Mouse (Mus musculus): ENCODE results near the gene Trib3.
"Not testable (repeated sequence)": the region's sequence is repeated elsewhere in the genome, so short reads cannot be mapped to it uniquely, and the experiment has no call there.

Trib3 gene

GRCm38 (mm10) chr2:152343329-152344213 is at the start of gene Trib3:
Gene Trib3, minus strand, starts transcription at chr2:152344032.
- CTCF ChIA-PET = interaction anchor here (0.6 to 0.7 kb wide), 4 partner anchors 34 to 279 kb away, joined by 3 to 11 read pairs (median 7); partner anchors contain the start of gene Defb25

- CTCF ChIA-PET = interaction anchor here (2.4 kb wide), 1 partner anchor 44 kb away, joined by 8 read pairs; no protein-coding TSS in a partner anchor
Observed at GRCm38 (mm10) chr2:152393225-152394017, 49.6 kb upstream of the Trib3 start.

- CTCF ChIA-PET = interaction anchor here (2.4 kb wide), 1 partner anchor 45 kb away, joined by 8 read pairs; no protein-coding TSS in a partner anchor
Observed at GRCm38 (mm10) chr2:152392786-152393185, 49.0 kb upstream of the Trib3 start.

GRCm38 (mm10) chr2:152384191-152384590 is 40.4 kb upstream of the Trib3 start:
- CTCF ChIA-PET = no interaction called here

- CTCF ChIA-PET = no interaction called here
Observed at GRCm38 (mm10) chr2:152376345-152376741, 32.5 kb upstream of the Trib3 start, which contains the start of gene Nrsn2. Gene Nrsn2, minus strand, starts transcription at chr2:152376638.

GRCm38 (mm10) chr2:152375652-152376344 is 32.0 kb upstream of the Trib3 start:
- CTCF ChIA-PET = no interaction called here

- CTCF ChIA-PET = interaction anchor here (0.6 kb wide), 1 partner anchor 10 kb away, joined by 3 read pairs; no protein-coding TSS in a partner anchor
Observed at GRCm38 (mm10) chr2:152373547-152373946, 29.7 kb upstream of the Trib3 start.

GRCm38 (mm10) chr2:152372661-152373060 is 28.8 kb upstream of the Trib3 start:
- CTCF ChIA-PET = no interaction called here

GRCm38 (mm10) chr2:152372104-152372503 is 28.3 kb upstream of the Trib3 start:
- CTCF ChIA-PET = interaction anchor here (0.8 kb wide), 1 partner anchor 19 kb away, joined by 3 read pairs; no protein-coding TSS in a partner anchor

GRCm38 (mm10) chr2:152368532-152369140 is 24.8 kb upstream of the Trib3 start:
- CTCF ChIA-PET = interaction anchor here (0.7 kb wide), 2 partner anchors 41 to 342 kb away, joined by 3 to 4 read pairs; no protein-coding TSS in a partner anchor

- CTCF ChIA-PET = interaction anchor here (0.7 kb wide), 1 partner anchor 343 kb away, joined by 3 read pairs; no protein-coding TSS in a partner anchor
Observed at GRCm38 (mm10) chr2:152367917-152368316, 24.1 kb upstream of the Trib3 start.

- CTCF ChIA-PET = interaction anchor here (0.5 to 0.7 kb wide), 5 partner anchors 9 to 214 kb away, joined by 3 to 18 read pairs (median 7); no protein-coding TSS in a partner anchor
Observed at GRCm38 (mm10) chr2:152363245-152364147, 19.7 kb upstream of the Trib3 start.

GRCm38 (mm10) chr2:152361193-152361592 is 17.4 kb upstream of the Trib3 start:
- CTCF ChIA-PET = no interaction called here

- CTCF ChIA-PET = interaction anchor here (0.5 kb wide), 1 partner anchor 14 kb away, joined by 4 read pairs; no protein-coding TSS in a partner anchor
Observed at GRCm38 (mm10) chr2:152360271-152360775, 16.5 kb upstream of the Trib3 start.

GRCm38 (mm10) chr2:152359616-152360015 is 15.8 kb upstream of the Trib3 start:
- CTCF ChIA-PET = interaction anchor here (0.6 kb wide), 1 partner anchor 34 kb away, joined by 3 read pairs; no protein-coding TSS in a partner anchor

- CTCF ChIA-PET = not testable (repeated sequence)
Observed at GRCm38 (mm10) chr2:152358977-152359376, 15.1 kb upstream of the Trib3 start.

GRCm38 (mm10) chr2:152357254-152357653 is 13.4 kb upstream of the Trib3 start:
- CTCF ChIA-PET = no interaction called here

GRCm38 (mm10) chr2:152349842-152350540 is 6.2 kb upstream of the Trib3 start:
- CTCF ChIA-PET = interaction anchor here (0.6 kb wide), 2 partner anchors 16 to 38 kb away, joined by 3 to 5 read pairs; no protein-coding TSS in a partner anchor

GRCm38 (mm10) chr2:152349205-152349604 is 5.4 kb upstream of the Trib3 start:
- CTCF ChIA-PET = interaction anchor here (0.6 kb wide), 1 partner anchor 15 kb away, joined by 5 read pairs; no protein-coding TSS in a partner anchor

Data from spleen, embryonic (tissue).